Mouse (Mus musculus) stomach, embryonic 14.5 days (tissue): Measurements from ENCODE around the gene Hacd1. TPM values are rescaled to one million over a fixed set of nuclear protein-coding genes. Genes with fewer than 3 reads are reported as not detected.
"Not testable (repeated sequence)": the region's sequence is repeated elsewhere in the genome, so short reads cannot be mapped to it uniquely, and the experiment has no call there.

Experiments used
- ATAC-seq: fragments of 200-750 bp; cut with Nextera tagmentation; 2 replicates; pipeline ENCODE4 v1.8.0; 2017; ENCODE audit warnings: low read depth, moderate TSS enrichment; ENCODE audit not compliant: insufficient number of reproducible peaks, insufficient read depth, low FRiP score
- H3K27ac ChIP-seq: fragments of 300-500 bp; sonication (generic); 2 replicates; pipeline ENCODE4 v1.5.1; 2014; ENCODE audit warnings: mild to moderate bottlenecking, low read length, moderate library complexity, mixed read lengths
- H3K27me3 ChIP-seq: fragments of 300-500 bp; sonication (generic); 2 replicates; pipeline ENCODE4 v1.6.1; 2014; ENCODE audit warnings: low read length, control low read depth, mixed read lengths; ENCODE audit not compliant: control insufficient read depth, insufficient read depth
- H3K36me3 ChIP-seq: fragments of 300-500 bp; sonication (generic); 2 replicates; pipeline ENCODE4 v1.6.1; 2014; ENCODE audit warnings: mild to moderate bottlenecking, control low read depth, low read length, moderate library complexity, mixed read lengths; ENCODE audit not compliant: control insufficient read depth, insufficient read depth
- H3K4me1 ChIP-seq: fragments of 300-500 bp; sonication (generic); 2 replicates; pipeline ENCODE4 v1.6.1; 2014; ENCODE audit warnings: low read length, control low read depth, mixed read lengths; ENCODE audit not compliant: control insufficient read depth, insufficient read depth
- H3K4me2 ChIP-seq: fragments of 300-500 bp; sonication (generic); replicated peaks from 2 replicates; pipeline ENCODE4 v1.6.1; 2014; ENCODE audit warnings: low read depth, low read length, control low read depth
- H3K4me3 ChIP-seq: fragments of 300-500 bp; sonication (generic); 2 replicates; pipeline ENCODE4 v1.5.1; 2014; ENCODE audit warnings: low read depth, low read length, control low read depth
- H3K9ac ChIP-seq: fragments of 300-500 bp; sonication (generic); replicated peaks from 2 replicates; pipeline ENCODE4 v1.6.1; 2014; ENCODE audit warnings: low read depth, mild to moderate bottlenecking, control low read depth, low read length, moderate library complexity, mixed read lengths
- H3K9me3 ChIP-seq: fragments of 300-500 bp; sonication (generic); 2 replicates; pipeline ENCODE4 v1.6.1; 2016; ENCODE audit warnings: low read depth, low read length, control low read depth; ENCODE audit not compliant: control insufficient read depth
- whole genome bisulfite sequencing: fragments of 180-500 bp; shearing (Covaris S2); extraction: QIAGEN DNeasy Blood & Tissue Kit; methylation state at CpG from one replicate; pipeline ENCODE4 v1.1.7; 2014; 5-methylcytosine and 5-hydroxymethylcytosine counted together
- polyA plus RNA-seq: library from polyadenylated mRNA; unstranded; fragments of >200 nt; fragmentation: Nextera tagmentation; extraction: Ambion mirVana; gene quantifications from 2 replicates; pipeline ENCODE4 v1.2.1, GENCODE M21; 2014

The Hacd1 gene
- 127 and 131 TPM in 2 replicates for polyA plus RNA-seq

DNA sequence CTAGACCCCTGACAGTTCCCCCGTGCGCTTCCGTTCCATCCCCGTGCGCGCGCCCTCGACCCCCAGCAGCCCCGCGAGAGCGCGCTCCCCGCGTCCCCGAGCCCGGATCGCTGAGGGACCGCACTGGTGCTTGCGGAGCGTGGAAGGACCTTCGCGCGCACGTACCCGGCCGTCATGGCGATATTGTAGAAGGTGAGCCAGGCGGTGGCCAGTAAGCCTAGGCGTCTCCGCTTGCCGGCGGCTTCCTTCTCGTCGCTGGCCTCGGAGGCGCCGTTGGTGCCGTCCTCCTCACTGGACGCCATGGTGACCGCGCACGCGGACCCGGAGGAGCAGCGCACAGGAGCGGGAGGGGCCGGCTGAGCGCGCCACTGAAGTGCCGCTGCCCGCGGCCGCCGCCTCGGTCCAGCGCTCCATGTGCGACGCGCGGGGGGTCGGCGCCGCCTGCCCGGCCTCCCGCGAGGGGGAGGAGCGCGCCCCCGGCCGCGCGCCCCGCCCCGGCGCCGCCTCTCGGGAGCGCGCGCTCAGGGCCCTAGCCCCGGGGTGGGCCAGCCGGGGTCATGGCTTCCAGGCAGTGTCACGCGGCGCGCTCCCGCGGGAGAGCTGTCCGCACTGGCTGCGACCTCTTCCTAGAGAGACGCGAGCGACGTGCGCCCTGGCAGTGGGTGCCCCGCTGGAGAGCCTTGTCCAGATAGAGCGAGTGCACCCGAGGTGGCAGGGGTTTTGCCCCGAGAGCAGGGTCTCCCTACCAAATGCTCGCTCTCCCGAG, at the start of gene Hacd1:
TSS of gene Hacd1 (minus strand) at position 570 of the 766 bp plus-strand sequence.
- no peaks in the 10 kb centered on the region for H3K36me3 ChIP-seq
- no peaks in the 10 kb centered on the region for H3K4me1 ChIP-seq
- H3K27ac ChIP-seq, result peak within 1 kb of the TSS; percentile 82
- under 1% methylated on average over 86 of the region's 101 CpGs for WGBS
- peak within 1 kb of the TSS; percentile 80 for H3K4me3 ChIP-seq
- H3K4me2 ChIP-seq, result peak within 1 kb of the TSS; percentile 60
- ATAC-seq, result peak; percentile 83
- H3K9me3 ChIP-seq, result no peaks in the 10 kb centered on the region
- peak within 1 kb of the TSS; percentile 61 for H3K9ac ChIP-seq
- no peaks in the 10 kb centered on the region for H3K27me3 ChIP-seq

DNA sequence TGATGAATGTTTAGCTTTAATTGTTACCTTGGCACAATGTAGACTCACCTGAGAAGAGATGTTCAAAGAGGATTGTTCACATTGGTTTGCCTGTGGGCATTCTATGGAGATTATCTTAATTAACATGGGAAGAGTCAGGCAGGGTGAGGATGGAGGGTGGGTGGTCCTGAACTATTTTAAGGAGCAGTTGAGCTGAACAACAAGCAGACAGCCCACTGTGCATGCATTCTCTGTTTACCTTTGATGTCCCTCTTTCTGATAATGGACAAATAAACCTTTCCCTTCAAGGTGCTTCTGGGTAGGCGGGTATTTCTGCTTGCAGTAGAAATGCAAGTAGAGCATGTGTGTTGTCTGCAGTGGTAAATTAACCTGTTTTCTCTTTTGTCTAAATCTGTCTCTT, 48.0 kb upstream of the Hacd1 start:
- H3K36me3 ChIP-seq, result 0 out of 2 replicates have a peak, but pooled peaks cover 3% of the 10 kb centered on the region
- no peak overlapping the region for H3K4me2 ChIP-seq
- no peaks in the 10 kb centered on the region for H3K9me3 ChIP-seq
- no peak overlapping the region for H3K27ac ChIP-seq
- no peak overlapping the region for H3K4me3 ChIP-seq
- H3K27me3 ChIP-seq, result no peaks in the 10 kb centered on the region
- no peak overlapping the region for H3K9ac ChIP-seq
- H3K4me1 ChIP-seq, result no peaks in the 10 kb centered on the region
- 95% methylated on average over 1 of the region's 1 CpGs for WGBS
- ATAC-seq, result no peak

DNA sequence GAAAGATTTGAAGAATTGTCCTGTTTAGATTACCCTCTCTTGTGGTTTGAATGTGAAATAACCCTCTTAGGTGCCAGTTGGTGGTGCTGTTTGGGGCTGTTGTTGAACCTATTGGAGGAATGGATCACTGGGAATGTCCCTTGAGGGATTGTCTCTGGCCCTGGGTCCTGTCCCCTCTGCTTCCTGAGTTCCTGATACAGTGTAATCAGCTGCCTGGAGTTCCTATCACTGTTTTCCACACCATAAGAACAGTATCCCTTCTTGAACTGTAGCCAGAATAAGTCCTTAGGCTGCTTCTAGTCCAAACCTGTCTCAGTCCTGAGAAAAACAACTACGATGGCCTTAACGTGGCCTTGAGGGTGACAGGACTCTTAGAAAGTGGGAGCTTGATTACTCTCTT, 46.7 kb upstream of the Hacd1 start:
- no peaks in the 10 kb centered on the region for H3K9me3 ChIP-seq

DNA sequence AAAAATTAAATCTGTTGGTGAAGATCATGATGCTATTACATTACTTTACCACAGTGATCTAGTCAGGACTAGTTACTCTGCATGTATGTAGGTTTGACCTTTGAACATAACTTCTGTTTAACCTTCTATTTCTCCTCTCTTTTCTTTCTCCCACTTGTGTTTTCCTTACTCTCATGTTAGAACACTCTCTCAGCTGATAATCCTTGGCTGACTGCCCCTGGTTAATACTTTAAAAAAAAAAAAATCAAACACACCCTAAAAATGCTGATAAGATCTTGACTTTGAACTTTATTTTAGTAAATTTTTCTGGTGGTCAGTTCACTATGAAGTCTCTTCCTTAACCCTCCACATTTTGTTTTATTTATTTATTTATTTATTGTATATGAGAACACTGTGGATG, 44.6 kb upstream of the Hacd1 start:
- H3K27me3 ChIP-seq, result no peaks in the 10 kb centered on the region
- H3K9ac ChIP-seq, result no peak overlapping the region
- ATAC-seq, result no peak

More for the DNA sequence above, 46.7 kb upstream of the Hacd1 start:
- Histone ChIP-seq H3K9ac (no peak overlapping the region), H3K27me3 (no peaks in the 10 kb centered on the region), H3K36me3 (0 out of 2 replicates have a peak, but pooled peaks cover 3% of the 10 kb centered on the region), H3K4me2 (no peak overlapping the region), H3K4me1 (no peaks in the 10 kb centered on the region), H3K27ac (no peak overlapping the region), H3K4me3 (no peak overlapping the region)
- no peak for ATAC-seq
- 80% methylated on average over 2 of the region's 2 CpGs for WGBS

DNA sequence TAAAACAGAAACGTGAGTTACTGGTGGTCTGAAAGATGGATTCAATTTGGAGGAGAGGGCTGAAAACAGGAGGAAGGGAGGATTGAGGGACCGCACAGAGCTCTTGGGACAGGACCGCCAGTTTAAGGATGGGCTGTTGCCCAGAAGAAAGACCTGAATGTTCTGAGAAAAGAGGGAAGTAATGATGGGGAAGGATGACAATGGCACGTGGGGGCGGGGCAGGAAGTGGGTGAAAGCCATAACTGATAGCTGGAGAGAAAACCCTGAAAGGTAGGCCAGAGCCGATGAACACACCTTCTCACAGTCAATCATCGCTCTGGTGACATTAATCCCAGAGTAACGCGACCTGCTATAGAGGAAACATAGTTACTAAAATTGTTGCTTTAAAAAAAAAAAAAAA, 22.6 kb upstream of the Hacd1 start:
- H3K27ac ChIP-seq, ATAC-seq, H3K9me3 ChIP-seq, H3K9ac ChIP-seq, H3K27me3 ChIP-seq, H3K4me3 ChIP-seq, H3K4me2 ChIP-seq, H3K36me3 ChIP-seq: not testable (repeated sequence)
- H3K4me1 ChIP-seq, result peaks cover 14% of the 10 kb centered on the region
- 79% methylated on average over 8 of the region's 9 CpGs for WGBS

More for the DNA sequence above, 44.6 kb upstream of the Hacd1 start:
- no peak overlapping the region for H3K4me3 ChIP-seq
- no peaks in the 10 kb centered on the region for H3K9me3 ChIP-seq
- H3K4me2 ChIP-seq, result no peak overlapping the region
- no peaks in the 10 kb centered on the region for H3K4me1 ChIP-seq
- no peak overlapping the region for H3K27ac ChIP-seq
- H3K36me3 ChIP-seq, result 0 out of 2 replicates have a peak, but pooled peaks cover 3% of the 10 kb centered on the region

DNA sequence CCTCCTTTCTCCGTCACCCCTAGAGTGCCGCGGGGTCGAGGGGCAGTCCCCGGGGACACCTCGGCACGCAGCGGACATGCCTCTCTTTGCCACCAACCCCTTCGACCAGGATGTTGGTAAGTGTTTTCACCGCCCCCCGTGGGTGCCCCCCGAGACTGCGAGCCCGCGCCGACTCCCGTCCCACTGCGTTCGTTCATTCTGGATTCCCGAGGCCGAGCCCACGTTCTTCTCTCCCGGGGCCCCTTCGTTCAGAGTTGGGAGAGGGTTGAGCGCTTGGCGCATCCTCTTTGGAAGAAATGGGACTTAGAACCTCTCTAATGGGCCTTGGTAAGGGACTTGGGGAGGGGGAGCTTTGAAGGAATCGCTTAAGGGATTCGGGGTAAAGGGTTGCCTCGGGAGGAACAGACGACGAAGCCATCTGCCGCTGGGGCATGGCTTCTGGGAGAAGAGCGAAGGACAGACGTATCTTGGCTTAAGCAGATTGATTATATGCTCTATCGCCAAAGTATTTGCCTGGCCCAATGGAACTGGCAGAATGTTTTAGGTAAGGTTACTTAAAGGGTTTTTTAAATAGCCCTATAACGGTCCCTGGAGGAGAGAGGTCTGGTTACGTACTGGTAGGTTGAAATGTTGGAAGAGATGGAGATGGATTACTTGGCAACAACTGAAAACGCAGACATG, 18.4 kb upstream of the Hacd1 start:
- H3K36me3 ChIP-seq, result no peaks in the 10 kb centered on the region
- H3K27ac ChIP-seq, result peak overlapping the region; percentile 94
- no peak for ATAC-seq
- H3K4me2 ChIP-seq, result peak overlapping the region; percentile 53
- under 1% methylated on average over 38 of the region's 38 CpGs for WGBS
- no peaks in the 10 kb centered on the region for H3K9me3 ChIP-seq
- H3K4me1 ChIP-seq, result peaks cover 14% of the 10 kb centered on the region
- peak overlapping the region; percentile 68 for H3K4me3 ChIP-seq
- H3K9ac ChIP-seq, result peak overlapping the region; percentile 83
- no peaks in the 10 kb centered on the region for H3K27me3 ChIP-seq

DNA sequence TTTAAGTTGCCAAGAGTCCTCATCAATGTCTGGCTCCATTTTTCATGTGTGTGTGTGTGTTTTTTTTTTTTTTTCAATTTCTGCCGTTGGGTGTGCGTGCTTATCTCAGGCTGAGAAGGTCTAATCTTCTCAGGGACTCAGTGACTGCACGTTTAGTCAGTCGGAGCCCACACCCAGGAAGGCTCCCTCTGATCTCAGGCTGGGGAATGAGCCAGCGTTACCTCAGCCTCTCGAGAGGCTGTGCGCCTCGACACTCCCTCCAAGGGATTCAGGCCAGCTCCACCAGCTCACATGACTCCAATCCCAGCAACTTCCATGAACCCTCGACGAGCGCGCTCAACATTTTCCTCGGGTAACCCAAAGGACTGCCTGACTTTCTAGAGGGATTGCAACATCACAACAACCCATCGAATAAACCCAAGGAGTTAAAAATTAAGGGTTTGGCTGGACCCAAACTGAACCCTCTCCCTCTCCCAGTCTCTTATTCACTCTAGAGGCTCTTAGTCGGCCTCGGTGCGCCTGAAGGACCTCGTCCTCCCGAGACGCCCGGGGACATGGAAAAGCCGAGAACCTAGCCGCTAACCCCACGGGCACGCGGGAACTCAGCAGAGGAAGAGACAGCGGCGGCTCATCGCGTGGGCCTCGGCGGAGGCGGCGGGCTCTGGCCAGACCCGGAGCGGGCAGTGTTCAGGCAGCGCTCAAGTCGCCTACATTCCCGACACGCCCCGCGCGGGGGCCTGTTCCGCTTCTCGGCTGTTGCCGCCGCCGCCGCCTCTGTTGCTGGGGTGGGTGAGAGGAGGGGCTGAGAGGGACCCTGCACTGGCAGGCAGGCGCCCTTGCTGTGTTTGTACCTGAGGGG, 17.7 kb upstream of the Hacd1 start, which contains the start of gene Stam:
TSS of gene Stam (plus strand) at position 737 of the 859 bp plus-strand sequence.
- Histone ChIP-seq H3K27me3 (no peaks in the 10 kb centered on the region), H3K27ac (peak within 1 kb of the TSS; percentile 94), H3K9me3 (no peaks in the 10 kb centered on the region), H3K4me2 (peak within 1 kb of the TSS; percentile 53), H3K4me1 (peaks cover 14% of the 10 kb centered on the region), H3K36me3 (no peaks in the 10 kb centered on the region), H3K9ac (peak within 1 kb of the TSS; percentile 83), H3K4me3 (peak within 1 kb of the TSS; percentile 68)
- WGBS, result under 1% methylated on average over 50 of the region's 50 CpGs
- ATAC-seq, result peak; percentile 92

DNA sequence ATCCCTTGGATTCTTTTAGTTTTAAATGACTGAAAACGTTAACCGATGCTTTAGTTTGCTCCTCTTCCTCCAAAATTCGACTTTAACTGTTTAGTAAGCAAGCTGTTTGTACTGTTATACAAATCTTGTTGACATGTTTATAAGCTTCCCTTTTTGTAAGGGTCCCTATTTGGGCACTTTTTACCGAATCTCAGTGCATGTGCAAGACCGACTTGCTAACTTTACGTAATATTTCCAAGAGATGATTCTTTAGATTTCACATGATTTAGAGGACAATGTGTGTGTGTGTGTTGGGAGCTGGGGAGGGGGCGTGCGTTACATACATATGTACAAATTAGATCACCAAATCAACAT, 17.1 kb upstream of the Hacd1 start:
- Histone ChIP-seq H3K27me3 (no peaks in the 10 kb centered on the region), H3K4me2 (peak overlapping the region; percentile 53), H3K4me3 (peak overlapping the region; percentile 68), H3K4me1 (peaks cover 14% of the 10 kb centered on the region), H3K36me3 (no peaks in the 10 kb centered on the region), H3K27ac (peak overlapping the region; percentile 94), H3K9ac (peak overlapping the region; percentile 83), H3K9me3 (no peaks in the 10 kb centered on the region)
- WGBS, result 15% methylated on average over 8 of the region's 8 CpGs
- ATAC-seq, result no peak
